Mouse (Mus musculus) cortical plate, adult 2 months (tissue): ENCODE measurements around the gene Ifngr2.

Experiments
- CTCF ChIP-seq: fragments of 200-500 bp; IDR thresholded peaks from 2 replicates; pipeline ENCODE4 v1.5.1; 2011; ENCODE audit warnings: mild to moderate bottlenecking, control low read depth, low read length; ENCODE audit not compliant: insufficient read depth; ENCODE audit errors: extremely low read depth
- POLR2A ChIP-seq: fragments of 200-500 bp; IDR thresholded peaks from 2 replicates; pipeline ENCODE4 v1.6.1; 2011; ENCODE audit warnings: mild to moderate bottlenecking, low read length, control low read depth; ENCODE audit not compliant: insufficient read depth; ENCODE audit errors: extremely low read depth

DNA sequence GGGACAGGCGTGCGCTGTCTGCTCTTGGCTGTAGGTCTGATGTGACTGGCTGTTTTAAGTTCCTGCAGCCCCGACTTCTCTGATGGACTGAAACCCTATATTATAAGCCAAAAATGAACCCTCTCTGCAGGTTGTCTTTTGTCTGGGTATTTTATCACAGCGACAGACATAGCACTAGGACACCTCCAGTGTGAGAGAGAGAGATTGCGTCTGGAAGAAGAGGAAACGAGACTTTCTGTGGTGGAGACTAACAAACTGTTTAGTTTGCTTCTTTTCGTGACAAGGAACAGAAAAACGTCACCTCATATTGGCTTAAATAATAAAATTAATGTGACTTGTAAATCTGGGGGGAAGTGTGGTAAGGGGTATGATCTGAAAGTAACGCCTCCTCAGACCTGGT lies 54.8 kb downstream of the Ifngr2 start:
- TF ChIP-seq CTCF = no peak
- TF ChIP-seq POLR2A = no peak
